Mouse (Mus musculus): ENCODE data around the gene Ppil6. TPM values are rescaled to one million over a fixed set of nuclear protein-coding genes. Genes with fewer than 3 reads are reported as not detected.

The Ppil6 gene
- polyA plus RNA-seq, 1 experiment from 2014 or later = 1.2 TPM

Other genes starting within 250 kb of the Ppil6 start
- gene Fig4, start 187.2 kb upstream of the Ppil6 start, polyA plus RNA-seq (2016; fragmentation: Nextera tagmentation; extraction: Ambion mirVana) = 18.8 and 19.6 TPM in 2 replicates
- gene Ak9, start 186.5 kb upstream of the Ppil6 start, polyA plus RNA-seq (2016; fragmentation: Nextera tagmentation; extraction: Ambion mirVana) = 0.16 and 0.34 TPM in 2 replicates
- gene Zbtb24, start 40.1 kb upstream of the Ppil6 start, polyA plus RNA-seq (2016; fragmentation: Nextera tagmentation; extraction: Ambion mirVana) = 18.6 TPM in 2 replicates
- 48.1 and 51.3 TPM in 2 replicates for gene Mical1, start 14.1 kb upstream of the Ppil6 start, polyA plus RNA-seq (2016; fragmentation: Nextera tagmentation; extraction: Ambion mirVana)
- 57.8 and 59.7 TPM in 2 replicates for gene Smpd2, start 70 bp upstream of the Ppil6 start, polyA plus RNA-seq (2016; fragmentation: Nextera tagmentation; extraction: Ambion mirVana)
- gene Cd164, start 29.0 kb downstream of the Ppil6 start, polyA plus RNA-seq (2016; fragmentation: Nextera tagmentation; extraction: Ambion mirVana) = 87.6 and 110 TPM in 2 replicates
- 0.51 and 0.56 TPM in 2 replicates for gene Ccdc162, start 226.2 kb downstream of the Ppil6 start, polyA plus RNA-seq (2016; fragmentation: Nextera tagmentation; extraction: Ambion mirVana)

Measured in hindbrain, embryonic 10.5 days (tissue).